Mouse (Mus musculus): Measurements from ENCODE around the gene Amy2a2.
"Not testable (repeated sequence)": the region's sequence is repeated elsewhere in the genome, so short reads cannot be mapped to it uniquely, and the experiment has no call there.

Gene Amy2a2

DNA sequence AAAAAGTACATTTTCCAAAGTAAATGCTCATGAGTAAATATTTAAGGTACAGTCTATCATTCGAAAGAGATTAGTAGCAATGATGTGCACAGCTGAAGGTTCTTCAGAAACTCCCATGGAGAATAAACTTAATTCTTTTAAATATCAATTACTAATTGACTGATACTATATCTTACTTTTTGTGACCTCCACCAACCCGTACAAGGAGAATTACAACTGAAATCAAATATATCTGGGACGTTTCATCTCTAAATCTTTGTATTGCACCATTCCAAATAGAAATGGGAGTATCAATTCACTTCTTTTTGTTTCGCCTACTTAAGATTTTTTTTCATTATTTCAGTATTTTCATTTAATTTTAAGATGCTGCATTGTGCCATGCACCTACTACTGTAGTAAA lies at the start of gene Amy2a2:
Gene Amy2a2 (minus strand): TSS at position 101 of the 400 bp plus-strand sequence.
- not testable (repeated sequence) for DNase-seq (ENCODE audit: low spot score in 2 of 2)

DNA sequence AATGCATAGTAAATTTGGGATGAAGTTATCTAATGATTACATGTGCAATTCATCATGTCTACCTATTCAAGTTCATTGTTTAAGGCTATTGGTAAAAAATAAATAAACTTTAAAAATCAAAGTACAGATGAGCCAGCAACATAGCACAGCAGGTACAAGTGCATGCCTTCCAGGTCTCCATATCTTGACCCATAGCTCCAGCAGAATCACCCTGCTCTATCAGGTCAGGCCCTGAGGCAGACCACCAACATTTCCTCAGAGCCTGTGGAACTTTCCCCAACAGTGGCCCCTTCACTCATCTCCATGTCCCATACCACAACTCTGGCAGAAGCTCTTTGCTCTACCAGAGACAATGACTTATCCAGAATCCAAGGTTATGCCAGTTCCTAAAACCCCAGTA lies 11.0 kb downstream of the Amy2a2 start:
- not testable (repeated sequence) for DNase-seq (ENCODE audit: low spot score in 2 of 2)

DNA sequence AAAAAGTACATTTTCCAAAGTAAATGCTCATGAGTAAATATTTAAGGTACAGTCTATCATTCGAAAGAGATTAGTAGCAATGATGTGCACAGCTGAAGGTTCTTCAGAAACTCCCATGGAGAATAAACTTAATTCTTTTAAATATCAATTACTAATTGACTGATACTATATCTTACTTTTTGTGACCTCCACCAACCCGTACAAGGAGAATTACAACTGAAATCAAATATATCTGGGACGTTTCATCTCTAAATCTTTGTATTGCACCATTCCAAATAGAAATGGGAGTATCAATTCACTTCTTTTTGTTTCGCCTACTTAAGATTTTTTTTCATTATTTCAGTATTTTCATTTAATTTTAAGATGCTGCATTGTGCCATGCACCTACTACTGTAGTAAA lies 32.5 kb downstream of the Amy2a2 start, which contains the start of gene Amy2a3:
Gene Amy2a3 (minus strand): TSS at position 101 of the 400 bp plus-strand sequence.
- not testable (repeated sequence) for DNase-seq (ENCODE audit: low spot score in 2 of 2)

DNA sequence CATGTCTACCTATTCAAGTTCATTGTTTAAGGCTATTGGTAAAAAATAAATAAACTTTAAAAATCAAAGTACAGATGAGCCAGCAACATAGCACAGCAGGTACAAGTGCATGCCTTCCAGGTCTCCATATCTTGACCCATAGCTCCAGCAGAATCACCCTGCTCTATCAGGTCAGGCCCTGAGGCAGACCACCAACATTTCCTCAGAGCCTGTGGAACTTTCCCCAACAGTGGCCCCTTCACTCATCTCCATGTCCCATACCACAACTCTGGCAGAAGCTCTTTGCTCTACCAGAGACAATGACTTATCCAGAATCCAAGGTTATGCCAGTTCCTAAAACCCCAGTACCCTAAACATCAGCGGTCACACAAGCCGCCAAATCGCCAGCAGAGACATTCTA lies 43.5 kb downstream of the Amy2a2 start:
- not testable (repeated sequence) for DNase-seq (ENCODE audit: low spot score in 2 of 2)

Measured in left cerebral cortex, adult 9 months (tissue).